Mouse (Mus musculus) liver (tissue): ENCODE measurements around the gene Chadl.
A peak's percentile ranks its signal among the peaks of the same experiment; 100 is the strongest.

Source experiments
- DNase-seq: peaks from one replicate; pipeline ENCODE4 v3.0.0-alpha.2; 2020; ENCODE audit warnings: mixed read lengths

Gene Chadl

DNA sequence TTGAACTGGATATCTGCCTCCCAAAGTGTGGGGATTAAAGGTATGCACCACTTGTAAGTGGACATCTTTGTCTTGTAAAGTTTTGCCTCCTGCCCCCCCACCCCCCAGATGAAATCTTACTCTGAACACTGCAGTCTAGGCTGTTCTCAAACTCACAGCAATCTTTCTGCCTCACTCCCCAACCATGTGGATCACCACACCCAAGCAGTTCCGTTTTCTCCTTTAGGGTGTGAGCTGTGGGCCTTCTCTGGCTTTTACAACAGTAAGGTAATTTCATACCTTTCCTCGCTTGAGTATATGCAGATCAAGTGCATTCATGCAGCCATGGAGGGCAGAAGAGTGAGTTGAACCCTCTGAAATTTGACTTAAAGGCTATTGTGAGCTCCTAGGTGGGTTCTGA lies 3.1 kb upstream of the Chadl start:
- DNase-seq, result no peak

- DNase-seq, result no peak
These were observed 1.4 kb upstream of the Chadl start for GRCm38 (mm10) chr15:81698532-81698931.

- peak; percentile 40 for DNase-seq
These were observed 760 bp upstream of the Chadl start for GRCm38 (mm10) chr15:81697847-81698246.

- no peak for DNase-seq
These were observed 2.2 kb downstream of the Chadl start for GRCm38 (mm10) chr15:81694891-81695290.

DNA sequence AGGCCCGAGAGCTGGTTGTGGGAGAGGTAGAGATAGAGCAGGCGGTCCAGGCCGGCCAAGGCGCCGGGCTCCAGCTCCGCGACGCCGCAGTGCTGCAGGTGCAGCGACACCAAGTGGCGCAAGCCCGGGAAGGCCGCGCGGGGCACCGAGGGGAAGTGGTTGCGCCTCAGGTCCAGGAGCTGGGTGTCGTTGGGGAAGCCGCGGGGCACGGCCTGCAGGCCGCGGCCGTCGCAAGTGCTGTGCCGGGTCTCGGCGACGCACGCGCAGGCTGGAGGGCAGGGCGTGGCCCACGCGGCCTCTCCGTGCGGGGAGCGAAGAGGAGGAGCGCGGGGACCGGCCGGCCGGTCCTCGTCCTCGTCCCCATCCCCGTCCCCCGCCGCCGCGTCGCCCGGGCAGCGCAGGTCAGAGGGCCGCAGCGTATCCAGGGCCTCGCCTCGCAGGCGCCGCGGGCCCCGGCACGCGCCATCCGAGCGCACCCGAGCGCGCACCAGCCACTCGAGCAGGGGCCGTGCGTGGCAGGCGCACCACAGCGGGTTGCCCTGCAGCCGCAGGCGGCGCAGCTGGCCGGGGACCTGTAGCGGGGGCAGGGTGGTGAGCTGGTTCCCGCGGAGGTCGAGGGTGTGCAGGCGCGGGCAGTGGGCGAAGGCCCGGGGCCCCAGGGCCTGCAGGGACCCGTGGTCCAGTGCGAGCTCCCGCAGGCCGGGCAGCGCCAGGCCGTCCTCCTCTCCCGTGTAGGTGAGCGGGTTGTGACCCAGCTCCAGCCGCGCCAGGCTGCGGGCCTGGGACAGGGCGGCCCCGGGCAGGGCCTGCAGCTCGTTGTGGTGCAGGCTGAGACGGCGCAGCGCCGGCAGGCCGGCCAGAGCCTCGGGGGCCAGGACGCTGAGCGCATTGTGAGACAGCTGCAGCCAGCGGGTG lies 2.9 kb downstream of the Chadl start:
- peak; percentile 81 for DNase-seq

DNA sequence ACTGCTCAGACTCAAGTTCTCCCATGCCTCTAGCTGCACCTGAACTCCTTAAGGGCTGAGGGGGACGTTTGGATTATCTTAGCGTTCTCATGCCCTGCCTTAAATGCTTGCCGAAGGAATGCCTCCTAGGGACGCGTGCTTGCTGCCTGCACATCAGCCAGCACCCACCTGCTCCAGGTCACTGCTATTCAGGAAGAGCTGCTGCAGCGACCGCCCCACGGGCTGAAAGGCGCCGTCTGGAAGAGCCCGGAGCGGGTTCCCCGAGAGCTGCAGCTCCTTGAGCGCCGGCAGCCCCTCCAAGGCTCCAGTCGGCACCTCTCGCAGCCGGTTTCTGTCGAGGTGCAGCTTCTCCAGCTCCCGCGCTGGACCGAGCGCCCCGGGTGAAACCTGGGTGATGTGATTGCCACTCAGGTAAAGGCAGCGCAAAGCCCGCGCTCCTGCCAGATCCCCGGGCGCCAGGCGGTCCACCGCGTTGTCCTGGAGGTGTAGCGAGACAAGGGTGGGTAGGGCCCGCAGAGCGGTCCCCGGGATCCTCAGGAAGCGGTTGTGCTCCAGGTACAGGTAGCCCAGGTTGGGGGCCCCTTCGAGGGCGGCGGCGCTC lies 3.6 kb downstream of the Chadl start:
- DNase-seq, result no peak

DNA sequence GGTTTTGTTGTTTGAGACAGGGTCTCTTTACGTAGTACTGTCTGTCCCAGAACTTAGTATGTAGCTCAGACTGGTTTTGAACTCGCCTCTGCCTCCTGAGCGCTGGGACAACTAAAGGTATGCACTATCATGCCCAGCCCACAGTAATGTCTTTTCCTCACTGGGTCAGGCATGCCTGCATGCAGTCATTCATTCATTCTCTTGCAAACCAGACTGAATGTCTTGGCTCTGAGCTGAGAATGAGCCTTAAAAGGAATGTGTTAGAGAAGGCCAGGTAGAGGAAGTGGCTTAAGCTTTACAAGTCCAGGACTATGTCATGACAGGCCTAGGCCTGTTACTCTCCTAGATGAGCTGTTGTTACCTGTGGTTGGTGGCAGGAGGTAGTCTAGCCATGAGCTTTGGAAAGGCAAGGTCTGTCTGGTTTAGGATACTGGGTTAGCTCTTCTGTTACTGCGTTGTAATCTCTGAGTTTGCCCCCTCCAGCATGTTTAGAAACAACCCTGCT lies 16.7 kb downstream of the Chadl start:
- no peak for DNase-seq

DNA sequence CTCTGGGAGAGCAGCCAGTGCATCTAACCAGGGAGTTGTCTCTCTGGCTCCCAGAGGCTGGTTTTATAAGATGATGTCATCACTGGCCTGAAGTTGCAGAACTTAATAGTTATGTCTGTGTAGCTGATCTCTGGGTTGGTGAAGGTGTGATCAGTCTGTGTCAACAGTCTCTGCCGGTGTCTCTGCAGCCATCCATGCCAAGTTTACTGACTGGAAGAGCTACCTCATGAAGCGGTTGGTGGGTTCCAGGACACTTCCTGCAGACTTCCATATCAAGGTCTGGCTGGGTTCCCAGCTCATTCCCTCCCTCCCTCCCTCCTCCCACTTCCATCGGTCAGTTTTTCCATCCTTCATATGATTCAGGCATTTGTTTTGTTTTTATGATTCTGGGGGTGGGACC lies 20.4 kb downstream of the Chadl start:
- no peak for DNase-seq

DNA sequence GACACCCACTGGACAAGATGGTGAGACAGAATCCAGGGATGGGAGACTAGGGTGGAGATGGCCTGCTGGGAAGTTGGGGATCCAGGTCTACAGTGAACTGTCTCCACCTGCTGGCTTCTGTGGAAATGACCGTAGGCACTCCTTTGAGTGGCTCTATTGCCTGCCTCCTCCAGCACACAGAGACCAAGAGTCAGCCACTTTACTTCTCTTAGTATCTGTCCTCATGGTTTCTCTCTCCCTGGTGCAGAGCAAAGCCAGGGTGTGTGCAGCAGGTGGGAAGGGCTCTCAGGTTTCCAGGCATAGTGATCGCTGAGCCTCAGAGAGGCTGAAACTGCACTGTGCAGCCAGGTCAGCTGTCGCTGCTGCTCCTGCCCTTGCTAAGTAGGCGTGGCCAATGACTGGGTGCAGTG lies 26.9 kb downstream of the Chadl start:
- peak; percentile 44 for DNase-seq

DNA sequence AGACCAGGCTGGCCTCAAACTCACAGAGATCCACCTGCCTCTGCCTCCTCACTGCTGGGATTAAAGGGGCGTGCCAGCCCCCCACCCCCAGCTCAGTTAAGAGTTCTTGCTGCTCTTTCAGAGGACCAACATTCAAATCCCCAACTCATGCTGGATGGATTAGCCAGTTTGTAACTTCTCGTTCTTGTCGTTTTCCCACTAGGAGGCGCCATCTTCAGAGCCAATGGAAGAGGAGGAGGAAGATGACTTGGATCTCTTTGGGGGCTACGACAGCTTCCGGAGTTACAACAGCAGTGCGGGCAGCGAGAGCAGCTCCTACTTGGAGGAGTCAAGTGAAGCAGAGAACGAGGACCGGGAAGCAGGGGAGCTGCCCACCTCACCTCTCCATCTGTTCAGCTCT lies 30.1 kb downstream of the Chadl start:
- DNase-seq, result no peak

- DNase-seq, result peak; percentile 93
These were observed 33.2 kb downstream of the Chadl start, which contains the start of gene L3mbtl2 for GRCm38 (mm10) chr15:81663697-81664561. Gene L3mbtl2, plus strand, starts transcription at chr15:81663889.

GRCm38 (mm10) chr15:81663281-81663680 lies 33.8 kb downstream of the Chadl start:
- DNase-seq, result no peak

- DNase-seq, result no peak
These were observed 35.4 kb downstream of the Chadl start for GRCm38 (mm10) chr15:81661701-81662100.

GRCm38 (mm10) chr15:81650636-81651035 lies 46.5 kb downstream of the Chadl start:
- no peak for DNase-seq

DNA sequence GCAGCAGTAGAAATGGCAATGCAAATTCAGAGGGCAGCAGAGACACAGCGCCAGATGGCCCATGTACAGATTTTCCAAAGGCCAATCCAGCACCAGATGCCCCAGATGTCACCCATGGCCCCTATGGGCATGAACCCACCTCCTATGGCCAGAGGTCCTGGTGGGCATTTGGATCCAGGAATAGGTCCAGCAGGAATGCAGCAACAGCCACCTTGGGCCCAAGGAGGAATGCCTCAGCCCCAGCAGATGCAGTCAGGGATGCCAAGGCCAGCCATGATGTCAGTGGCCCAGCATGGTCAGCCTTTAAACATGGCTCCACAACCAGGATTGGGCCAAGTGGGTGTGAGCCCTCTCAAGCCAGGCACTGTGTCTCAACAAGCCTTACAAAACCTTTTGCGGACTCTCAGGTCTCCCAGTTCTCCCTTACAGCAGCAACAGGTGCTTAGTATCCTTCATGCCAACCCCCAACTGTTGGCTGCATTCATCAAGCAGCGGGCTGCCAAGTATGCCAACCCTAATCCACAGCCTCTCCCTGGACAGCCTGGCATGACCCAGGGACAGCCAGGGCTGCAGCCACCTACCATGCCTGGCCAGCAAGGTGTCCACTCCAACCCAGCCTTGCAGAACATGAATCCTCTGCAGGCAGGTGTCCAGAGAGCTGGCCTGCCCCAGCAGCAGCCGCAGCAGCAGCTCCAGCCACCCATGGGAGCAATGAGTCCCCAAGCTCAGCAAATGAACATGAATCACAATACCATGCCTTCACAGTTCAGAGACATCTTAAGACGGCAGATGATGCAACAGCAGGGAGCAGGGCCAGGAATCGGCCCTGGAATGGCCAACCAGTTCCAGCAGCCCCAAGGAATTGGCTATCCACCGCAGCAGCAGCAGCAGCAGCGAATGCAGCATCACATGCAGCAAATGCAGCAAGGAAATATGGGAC lies 47.3 kb downstream of the Chadl start:
- no peak for DNase-seq
